In the genomic region with DNA sequence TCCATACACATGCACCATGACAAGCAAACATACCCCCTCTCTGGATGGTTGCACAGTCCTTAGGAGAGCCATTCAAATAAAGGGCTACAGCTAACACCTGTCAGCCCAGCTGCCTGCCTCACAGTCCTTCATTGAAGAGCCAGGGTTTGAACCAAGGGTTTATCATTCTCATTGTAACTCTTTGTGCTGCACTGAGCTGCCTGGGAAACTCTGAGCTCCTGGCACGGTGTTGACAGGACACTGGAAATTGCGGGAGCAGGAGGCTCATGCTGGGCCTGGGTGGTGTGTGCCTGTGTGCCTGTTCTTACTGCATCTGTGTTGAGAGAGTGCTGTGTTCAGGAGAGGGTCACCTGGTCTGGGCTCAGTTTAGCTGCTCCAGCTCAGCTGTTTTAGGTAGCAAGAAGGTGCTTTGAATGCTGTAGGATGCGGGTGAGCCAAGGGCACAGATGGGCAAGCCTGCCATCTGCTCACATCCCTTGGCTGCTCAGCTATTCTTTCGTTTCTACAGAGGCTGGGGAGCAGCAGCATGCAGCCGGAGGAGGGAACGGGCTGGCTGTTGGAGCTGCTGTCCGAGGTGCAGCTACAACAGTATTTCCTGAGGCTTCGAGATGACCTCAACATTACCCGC, we compare ENCODE assay signal across 13 mouse cellular contexts. TPM values are rescaled to one million over a fixed set of nuclear protein-coding genes. Genes with fewer than 3 reads are reported as not detected.
DNase-seq lines count a peak whose midpoint lies in the region; ATAC-seq and TF ChIP-seq lines count a peak whose summit lies in the region.
"Had no signal": no experiment of that assay in that cellular context is flagged by ENCODE, and none has a peak within 500 bp of the region (broad histone marks: within the 10 kb centered on the region; RNA-seq: fewer than 3 reads in every experiment).

No protein-coding gene starts in this region.

- no peak for DNase-seq in left cerebral cortex, adult 2 months (ENCODE audit: extremely low spot score in 1 of 2, low spot score in 2 of 2)
- DNase-seq in left cerebral cortex, adult 9 months (ENCODE audit: low spot score in 2 of 2): no peak
- DNase-seq in cerebellum, adult 8-10 months: peak; percentile 57
- no peak for DNase-seq in midbrain, embryonic 14.5 days
- no peak for DNase-seq in adrenal gland, postnatal 25 days
- no peak for DNase-seq in left cerebral cortex, postnatal 14 days (ENCODE audit: low spot score in 2 of 2)
- DNase-seq in right cerebral cortex, adult 18-20 months: no peak
- DNase-seq: adrenal gland, adult 2 months; kidney, adult 2 months; thymus, postnatal 36 days had no signal

- 45% methylated on average over 9 of the region's 9 CpGs for WGBS in forebrain, embryonic 15.5 days
- WGBS in midbrain, embryonic 14.5 days: 65% methylated on average over 9 of the region's 9 CpGs

- intact Hi-C loops in left cerebral cortex, adult 2 months (cut with DNase I): no loop called here
- intact Hi-C loops in left cerebral cortex, postnatal 14 days (cut with DNase I): no loop called here

- H3K36me3 ChIP-seq in forebrain, embryonic 15.5 days: no peaks in the 10 kb centered on the region
- H3K36me3 ChIP-seq in midbrain, embryonic 14.5 days (ENCODE audit: control insufficient read depth, insufficient read depth, low read length): no peaks in the 10 kb centered on the region

- H3K9me3 ChIP-seq in forebrain, embryonic 15.5 days: no peaks in the 10 kb centered on the region
- no peaks in the 10 kb centered on the region for H3K9me3 ChIP-seq in midbrain, embryonic 14.5 days (ENCODE audit: control insufficient read depth, low read length)
- H3K9me3 ChIP-seq: embryonic facial prominence, embryonic 15.5 days had no signal

- H3K4me3 ChIP-seq in left cerebral cortex, adult 2 months: no peak overlapping the region
- H3K4me3 ChIP-seq in forebrain, embryonic 15.5 days: no peak overlapping the region
- no peak overlapping the region for H3K4me3 ChIP-seq in midbrain, embryonic 14.5 days (replicated peaks; ENCODE audit: low read depth, low read length)
- H3K4me3 ChIP-seq: embryonic facial prominence, embryonic 15.5 days; heart, adult 2 months had no signal

- no peak for TF ChIP-seq CTCF in left cerebral cortex, adult 2 months (IDR thresholded peaks at IDR 0.05)

- no peaks in the 10 kb centered on the region for H3K27me3 ChIP-seq in forebrain, embryonic 15.5 days
- no peaks in the 10 kb centered on the region for H3K27me3 ChIP-seq in midbrain, embryonic 14.5 days (ENCODE audit: control insufficient read depth, insufficient read depth, low read length)
- H3K27me3 ChIP-seq: embryonic facial prominence, embryonic 15.5 days had no signal

- peak overlapping the region; percentile 2; the same call in 1 of the 2 replicates for H3K27ac ChIP-seq in left cerebral cortex, adult 2 months
- H3K27ac ChIP-seq in forebrain, embryonic 15.5 days (replicated peaks): peak overlapping the region; percentile 87
- H3K27ac ChIP-seq in midbrain, embryonic 14.5 days (replicated peaks; ENCODE audit: low read depth, low read length): peak overlapping the region; percentile 38; the same call in 1 of the 2 replicates
- H3K27ac ChIP-seq: embryonic facial prominence, embryonic 15.5 days; heart, adult 2 months had no signal

- H3K4me1 ChIP-seq in forebrain, embryonic 15.5 days: peaks cover 93% of the 10 kb centered on the region
- H3K4me1 ChIP-seq in midbrain, embryonic 14.5 days (ENCODE audit: control insufficient read depth, insufficient read depth, low read length): peaks cover 47% of the 10 kb centered on the region

- H3K9ac ChIP-seq in forebrain, embryonic 15.5 days (replicated peaks): no peak overlapping the region
- no peak overlapping the region for H3K9ac ChIP-seq in midbrain, embryonic 14.5 days (replicated peaks; ENCODE audit: low read length)
- H3K9ac ChIP-seq: embryonic facial prominence, embryonic 15.5 days had no signal

- ATAC-seq in forebrain, embryonic 15.5 days (replicated peaks): no peak
- ATAC-seq in midbrain, embryonic 14.5 days (ENCODE audit: low FRiP score, low TSS enrichment): no peak

- H3K4me2 ChIP-seq in forebrain, embryonic 15.5 days (replicated peaks): 0 out of 2 replicates have a peak overlapping the region, but pooled peaks have one; percentile 1
- H3K4me2 ChIP-seq in midbrain, embryonic 14.5 days (ENCODE audit: low read length): peak overlapping the region; percentile 24
- H3K4me2 ChIP-seq: embryonic facial prominence, embryonic 15.5 days had no signal

RNA-seq across cellular contexts. Expression of gene Tnk2, which starts 19.7 kb away (rescaled TPM):
- 100 to 1,000 TPM; 239 to 244 TPM for total RNA-seq in left cerebral cortex, adult 2 months (2021)
- 16.0 and 20.4 TPM in 2 replicates for polyA plus RNA-seq in forebrain, embryonic 15.5 days (2015; fragmentation: Nextera tagmentation; extraction: Ambion mirVana)
- polyA plus RNA-seq in midbrain, embryonic 14.5 days (2014; fragmentation: Nextera tagmentation; extraction: Ambion mirVana): 15.5 and 17.6 TPM in 2 replicates
- 34.8 and 52.2 TPM in 2 replicates for total RNA-seq in adrenal gland, postnatal 25 days (2021)
- 100 to 1,000 TPM; 112 TPM for total RNA-seq in left cerebral cortex, postnatal 14 days (2021)

RNA-seq across cellular contexts. Expression of gene Tfrc, which starts 54.6 kb away (rescaled TPM):
- 10 to 100 TPM; 68.3 to 85.0 TPM for total RNA-seq in left cerebral cortex, adult 2 months (2021)
- 28.3 and 33.1 TPM in 2 replicates for polyA plus RNA-seq in forebrain, embryonic 15.5 days (2015; fragmentation: Nextera tagmentation; extraction: Ambion mirVana)
- polyA plus RNA-seq in midbrain, embryonic 14.5 days (2014; fragmentation: Nextera tagmentation; extraction: Ambion mirVana): 31.8 and 69.8 TPM in 2 replicates
- 37.9 and 42.6 TPM in 2 replicates for total RNA-seq in adrenal gland, postnatal 25 days (2021)
- total RNA-seq in left cerebral cortex, postnatal 14 days (2021): 10 to 100 TPM; 89.4 to 97.8 TPM

Comparison
In these comparisons a context has a peak if more than half of its experiments do, and no peak if none do; other contexts are left out.
1. H3K27ac ChIP-seq: peak in every context shown above with its lines; median percentile 87 in forebrain, embryonic 15.5 days; 38 in midbrain, embryonic 14.5 days; 2 in left cerebral cortex, adult 2 months.